ENCODE assay signal across 8 mouse cellular contexts in genomic region chr5:114771796-114772195, GRCm38 (mm10). TPM values are rescaled to one million over a fixed set of nuclear protein-coding genes. Genes with fewer than 3 reads are reported as not detected.
DNase-seq lines count a peak whose midpoint lies in the region; ATAC-seq and TF ChIP-seq lines count a peak whose summit lies in the region.

No protein-coding gene starts in this region.

- H3K9me3 ChIP-seq in heart, postnatal 0 days (replicated peaks; ENCODE audit: control insufficient read depth, low read length): no peaks in the 10 kb centered on the region
- no peaks in the 10 kb centered on the region for H3K9me3 ChIP-seq in midbrain, embryonic 11.5 days (ENCODE audit: control insufficient read depth, low read length)

- H3K4me1 ChIP-seq in cerebellum, adult 2 months (ENCODE audit: control insufficient read depth, insufficient read depth, low read length): peaks cover 18% of the 10 kb centered on the region
- H3K4me1 ChIP-seq in heart, postnatal 0 days (ENCODE audit: control insufficient read depth, insufficient read depth): peaks cover 28% of the 10 kb centered on the region
- H3K4me1 ChIP-seq in midbrain, embryonic 11.5 days (ENCODE audit: control insufficient read depth, insufficient read depth, low read length): peaks cover 22% of the 10 kb centered on the region

- H3K4me2 ChIP-seq in heart, postnatal 0 days (ENCODE audit: low read depth, low read length): peak overlapping the region; percentile 89
- H3K4me2 ChIP-seq in midbrain, embryonic 11.5 days: peak overlapping the region; percentile 91

- H3K4me3 ChIP-seq in cerebellum, adult 2 months (replicated peaks; ENCODE audit: insufficient read depth, low read depth, low read length): peak overlapping the region; percentile 97
- peak overlapping the region; percentile 98 for H3K4me3 ChIP-seq in heart, postnatal 0 days (ENCODE audit: low read depth, low read length)
- H3K4me3 ChIP-seq in midbrain, embryonic 11.5 days (ENCODE audit: low read depth, low read length): no peak overlapping the region; the same call in 1 of the 2 replicates

- H3K27me3 ChIP-seq in cerebellum, adult 2 months (ENCODE audit: control insufficient read depth, insufficient read depth, low read length): no peaks in the 10 kb centered on the region
- H3K27me3 ChIP-seq in heart, postnatal 0 days (ENCODE audit: control insufficient read depth, insufficient read depth, low read length): no peaks in the 10 kb centered on the region
- no peaks in the 10 kb centered on the region for H3K27me3 ChIP-seq in midbrain, embryonic 11.5 days (ENCODE audit: control insufficient read depth, insufficient read depth, low read length)

- DNase-seq in cerebellum, adult 2 months: no peak
- no peak for DNase-seq in cerebellum, adult 9-10 months
- peak; percentile 43 for DNase-seq in MEL-GATA-1-ER (ENCODE audit: extremely low read depth, low read depth)
- no peak for DNase-seq in heart, postnatal 0 days (ENCODE audit: low spot score)
- no peak for DNase-seq in midbrain, embryonic 11.5 days (ENCODE audit: low spot score, missing footprints)
- no peak for DNase-seq in layer of hippocampus, postnatal 36 days
- DNase-seq in spleen, postnatal 4 days (ENCODE audit: low spot score in 2 of 2): no peak
- DNase-seq in left cerebral cortex, adult 9 months (ENCODE audit: low spot score in 2 of 2): no peak

- H3K36me3 ChIP-seq in heart, postnatal 0 days (replicated peaks; ENCODE audit: control insufficient read depth, insufficient read depth, low read length): 0 out of 2 replicates have a peak, but pooled peaks cover 5% of the 10 kb centered on the region
- H3K36me3 ChIP-seq in midbrain, embryonic 11.5 days (ENCODE audit: control insufficient read depth, insufficient read depth, low read length): no peaks in the 10 kb centered on the region

- no peak for TF ChIP-seq POLR2A in cerebellum, adult 2 months (IDR thresholded peaks at IDR 0.05; ENCODE audit: borderline replicate concordance, insufficient read depth, low read length)

- no peak for ATAC-seq in heart, postnatal 0 days (ENCODE audit: insufficient read depth, low read depth)
- ATAC-seq in midbrain, embryonic 11.5 days (ENCODE audit: low FRiP score): no peak

- H3K9ac ChIP-seq in heart, postnatal 0 days (replicated peaks; ENCODE audit: low read depth, low read length): 0 out of 2 replicates have a peak overlapping the region, but pooled peaks have one; percentile 98
- H3K9ac ChIP-seq in midbrain, embryonic 11.5 days (ENCODE audit: low read length): no peak overlapping the region

- no peak for TF ChIP-seq EP300 in heart, postnatal 0 days (IDR thresholded peaks at IDR 0.05; ENCODE audit: low read depth)

- WGBS in cerebellum, adult 2 months: 41% methylated on average over 8 of the region's 8 CpGs
- WGBS in heart, postnatal 0 days: 63% methylated on average over 8 of the region's 8 CpGs
- 85% methylated on average over 8 of the region's 8 CpGs for WGBS in midbrain, embryonic 11.5 days

- no peak for TF ChIP-seq CTCF in cerebellum, adult 2 months (IDR thresholded peaks at IDR 0.05; ENCODE audit: borderline replicate concordance, insufficient read depth, low read depth, low read length)
- TF ChIP-seq CTCF in heart, postnatal 0 days (IDR thresholded peaks at IDR 0.05; ENCODE audit: low read depth): no peak

- H3K27ac ChIP-seq in cerebellum, adult 2 months (ENCODE audit: insufficient read depth, low read length): no peak overlapping the region
- H3K27ac ChIP-seq in heart, postnatal 0 days (ENCODE audit: low read depth): peak overlapping the region; percentile 92
- no peak overlapping the region for H3K27ac ChIP-seq in midbrain, embryonic 11.5 days (ENCODE audit: low read depth, low read length)

RNA-seq across cellular contexts. Expression of gene Ankrd13a, which starts 2.7 kb away (rescaled TPM):
- 61.6 and 62.1 TPM in 2 replicates for polyA plus RNA-seq in cerebellum, adult 2 months (2012; rRNA removed)
- 42.8 and 43.8 TPM in 2 replicates for total RNA-seq in heart, postnatal 0 days (2014; rRNA removed; ENCODE audit: low replicate concordance)
- 19.7 and 23.8 TPM in 2 replicates for polyA plus RNA-seq in heart, postnatal 0 days (2015; fragmentation: Nextera tagmentation; extraction: Ambion mirVana)
- 64.7 and 71.9 TPM in 2 replicates for polyA plus RNA-seq in midbrain, embryonic 11.5 days (2014; fragmentation: Nextera tagmentation; extraction: Ambion mirVana)
- 10 to 100 TPM; 37.2 to 47.9 TPM for total RNA-seq in layer of hippocampus, postnatal 36 days (2021)

RNA-seq across cellular contexts. Expression of gene Git2, which starts 3.5 kb away (rescaled TPM):
- polyA plus RNA-seq in cerebellum, adult 2 months (2012; rRNA removed): 96.5 and 107 TPM in 2 replicates
- total RNA-seq in heart, postnatal 0 days (2014; rRNA removed; ENCODE audit: low replicate concordance): 37.7 and 53.3 TPM in 2 replicates
- 21.1 and 21.5 TPM in 2 replicates for polyA plus RNA-seq in heart, postnatal 0 days (2015; fragmentation: Nextera tagmentation; extraction: Ambion mirVana)
- 29.5 and 30.0 TPM in 2 replicates for polyA plus RNA-seq in midbrain, embryonic 11.5 days (2014; fragmentation: Nextera tagmentation; extraction: Ambion mirVana)
- total RNA-seq in layer of hippocampus, postnatal 36 days (2021): 10 to 100 TPM; 42.4 to 45.4 TPM

RNA-seq across cellular contexts. Expression of gene 1500011B03Rik, which starts 51.5 kb away (rescaled TPM):
- 227 and 230 TPM in 2 replicates for polyA plus RNA-seq in cerebellum, adult 2 months (2012; rRNA removed)
- total RNA-seq in heart, postnatal 0 days (2014; rRNA removed; ENCODE audit: low replicate concordance): 31.3 and 49.2 TPM in 2 replicates
- polyA plus RNA-seq in heart, postnatal 0 days (2015; fragmentation: Nextera tagmentation; extraction: Ambion mirVana): 35.3 and 37.2 TPM in 2 replicates
- polyA plus RNA-seq in midbrain, embryonic 11.5 days (2014; fragmentation: Nextera tagmentation; extraction: Ambion mirVana): 150 and 157 TPM in 2 replicates
- total RNA-seq in layer of hippocampus, postnatal 36 days (2021): 100 to 1,000 TPM; 156 to 157 TPM
